Mouse (Mus musculus): ENCODE data around the gene Mcam.

DNA sequence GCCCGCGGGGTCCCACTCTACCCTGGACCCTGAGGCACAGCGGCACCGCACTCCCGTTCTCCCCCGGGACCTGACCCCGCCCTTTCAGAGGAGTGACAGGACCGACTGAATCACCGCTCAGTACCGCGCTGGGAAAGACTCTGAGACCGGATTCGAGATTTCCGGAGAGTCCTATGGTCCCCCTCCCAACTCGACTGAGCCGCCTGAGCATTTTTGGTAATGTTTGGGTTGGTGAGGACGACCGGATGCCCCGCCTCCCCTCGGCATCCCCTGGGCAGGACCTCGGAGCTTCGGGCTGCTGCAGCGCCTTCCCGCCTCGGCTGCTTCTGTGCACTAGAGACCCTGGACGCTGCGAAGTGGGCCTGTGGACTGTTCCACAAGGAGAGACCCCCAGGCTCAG, 4.2 kb upstream of the Mcam start:
- TF ChIP-seq CTCF (IDR thresholded peaks at IDR 0.05) (no peak; the same call in 1 of the 2 replicates), EP300 (IDR thresholded peaks at IDR 0.05) (no peak; the same call in none of the 2 replicates)

Measured in lung, postnatal 0 days (tissue).